Comparison of ENCODE assay signal across 15 mouse cellular contexts in the genomic region with DNA sequence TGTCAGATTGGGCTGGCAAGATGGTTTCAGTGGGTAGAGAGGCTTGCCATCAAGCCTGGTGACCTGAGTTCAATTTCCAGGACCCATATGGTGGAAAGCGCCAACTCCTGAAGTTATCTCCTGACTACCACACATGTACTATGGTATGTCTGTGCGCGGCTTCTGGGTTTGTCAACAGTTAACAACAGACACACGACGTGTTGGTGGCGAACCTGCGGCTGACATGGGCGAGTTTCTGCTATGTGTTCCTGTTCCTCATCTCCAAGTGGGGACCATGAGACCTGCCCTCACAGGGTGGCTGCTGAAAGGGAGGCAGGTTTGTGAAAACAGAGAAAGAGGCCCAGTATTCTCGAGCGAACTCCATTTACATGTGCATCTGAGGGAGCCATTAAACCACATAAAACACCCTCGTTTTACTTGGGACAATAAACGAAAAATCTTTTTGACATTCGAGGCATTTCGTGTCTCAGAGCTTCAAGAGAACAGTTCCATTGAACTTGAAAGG.
DNase-seq lines count a peak whose midpoint lies in the region; ATAC-seq and TF ChIP-seq lines count a peak whose summit lies in the region.
"Had no signal": no experiment of that assay in that cellular context is flagged by ENCODE, and none has a peak within 500 bp of the region (broad histone marks: within the 10 kb centered on the region; RNA-seq: fewer than 3 reads in every experiment).

No protein-coding gene starts in this region.

- H3K4me2 ChIP-seq in embryonic facial prominence, embryonic 12.5 days (replicated peaks): no peak overlapping the region
- H3K4me2 ChIP-seq in midbrain, embryonic 13.5 days (replicated peaks): no peak overlapping the region
- no peak overlapping the region for H3K4me2 ChIP-seq in midbrain, postnatal 0 days (ENCODE audit: low read depth, low read length, poor library complexity, severe bottlenecking)
- H3K4me2 ChIP-seq in neural tube, embryonic 14.5 days (ENCODE audit: low read depth, low read length): no peak overlapping the region
- H3K4me2 ChIP-seq: intestine, embryonic 15.5 days; stomach, embryonic 15.5 days had no signal

- ATAC-seq in embryonic facial prominence, embryonic 12.5 days (ENCODE audit: insufficient number of reproducible peaks, insufficient read depth, low FRiP score, low TSS enrichment): no peak
- ATAC-seq in midbrain, embryonic 13.5 days: peak; percentile 49; the same call in 1 of the 2 replicates
- ATAC-seq in midbrain, postnatal 0 days (ENCODE audit: low FRiP score): no peak
- peak; percentile 16; the same call in 1 of the 2 replicates for ATAC-seq in neural tube, embryonic 14.5 days (ENCODE audit: low read depth)
- ATAC-seq: activated CD4-positive, CD25-positive, alpha-beta regulatory T cell, adult 4 months; intestine, embryonic 15.5 days had no signal

- DNase-seq in embryonic facial prominence, embryonic 10.5 days (ENCODE audit: low spot score): no peak
- DNase-seq in midbrain, postnatal 0 days (ENCODE audit: low spot score): no peak
- DNase-seq in limb, embryonic 10.5 days (ENCODE audit: low spot score): no peak
- DNase-seq in spleen, adult 18-20 months: no peak
- no peak for DNase-seq in right cerebral cortex, postnatal 36 days (ENCODE audit: low spot score in 2 of 2)
- DNase-seq: kidney, postnatal 36 days; layer of hippocampus, postnatal 36 days; thymus, postnatal 14 days had no signal

- H3K36me3 ChIP-seq in embryonic facial prominence, embryonic 12.5 days: no peaks in the 10 kb centered on the region
- no peaks in the 10 kb centered on the region for H3K36me3 ChIP-seq in embryonic facial prominence, embryonic 10.5 days (replicated peaks)
- H3K36me3 ChIP-seq in midbrain, embryonic 13.5 days: no peaks in the 10 kb centered on the region
- H3K36me3 ChIP-seq in midbrain, postnatal 0 days (ENCODE audit: insufficient read depth, low read length): no peaks in the 10 kb centered on the region
- no peaks in the 10 kb centered on the region for H3K36me3 ChIP-seq in limb, embryonic 10.5 days
- H3K36me3 ChIP-seq in neural tube, embryonic 14.5 days (ENCODE audit: control insufficient read depth, insufficient read depth, low read length): no peaks in the 10 kb centered on the region
- H3K36me3 ChIP-seq: intestine, embryonic 15.5 days; stomach, embryonic 15.5 days had no signal

- peaks cover 31% of the 10 kb centered on the region for H3K4me1 ChIP-seq in embryonic facial prominence, embryonic 12.5 days
- peaks cover 28% of the 10 kb centered on the region for H3K4me1 ChIP-seq in embryonic facial prominence, embryonic 10.5 days
- H3K4me1 ChIP-seq in midbrain, embryonic 13.5 days (replicated peaks): peaks cover 22% of the 10 kb centered on the region
- peaks cover 4% of the 10 kb centered on the region; the same call in 1 of the 2 replicates for H3K4me1 ChIP-seq in midbrain, postnatal 0 days (ENCODE audit: insufficient read depth, low read length)
- H3K4me1 ChIP-seq in limb, embryonic 10.5 days: peaks cover 19% of the 10 kb centered on the region
- no peaks in the 10 kb centered on the region for H3K4me1 ChIP-seq in neural tube, embryonic 14.5 days (ENCODE audit: control insufficient read depth, insufficient read depth, low read length)

- WGBS in embryonic facial prominence, embryonic 12.5 days: 76% methylated on average over 14 of the region's 14 CpGs
- 89% methylated on average over 14 of the region's 14 CpGs for WGBS in embryonic facial prominence, embryonic 10.5 days
- 65% methylated on average over 14 of the region's 14 CpGs for WGBS in midbrain, embryonic 13.5 days
- WGBS in midbrain, postnatal 0 days: 63% methylated on average over 14 of the region's 14 CpGs
- WGBS in limb, embryonic 10.5 days: 91% methylated on average over 14 of the region's 14 CpGs
- 45% methylated on average over 14 of the region's 14 CpGs for WGBS in neural tube, embryonic 14.5 days

- H3K4me3 ChIP-seq in embryonic facial prominence, embryonic 12.5 days: no peak overlapping the region
- H3K4me3 ChIP-seq in embryonic facial prominence, embryonic 10.5 days: no peak overlapping the region
- H3K4me3 ChIP-seq in midbrain, embryonic 13.5 days (replicated peaks): no peak overlapping the region
- H3K4me3 ChIP-seq in midbrain, postnatal 0 days (ENCODE audit: low read depth, low read length): no peak overlapping the region
- no peak overlapping the region for H3K4me3 ChIP-seq in limb, embryonic 10.5 days
- no peak overlapping the region for H3K4me3 ChIP-seq in neural tube, embryonic 14.5 days (ENCODE audit: low read depth, low read length)
- H3K4me3 ChIP-seq: intestine, embryonic 15.5 days; stomach, embryonic 15.5 days had no signal

- peak overlapping the region; percentile 65; the same call in 1 of the 2 replicates for H3K27ac ChIP-seq in embryonic facial prominence, embryonic 12.5 days
- no peak overlapping the region for H3K27ac ChIP-seq in embryonic facial prominence, embryonic 10.5 days (replicated peaks)
- peak overlapping the region; percentile 67 for H3K27ac ChIP-seq in midbrain, embryonic 13.5 days
- no peak overlapping the region; the same call in 1 of the 2 replicates for H3K27ac ChIP-seq in midbrain, postnatal 0 days (ENCODE audit: low read depth, low read length)
- H3K27ac ChIP-seq in limb, embryonic 10.5 days: peak overlapping the region; percentile 6; the same call in 1 of the 2 replicates
- H3K27ac ChIP-seq in neural tube, embryonic 14.5 days (ENCODE audit: low read depth, low read length): peak overlapping the region; percentile 55; the same call in 1 of the 2 replicates
- H3K27ac ChIP-seq: intestine, embryonic 15.5 days; stomach, embryonic 15.5 days had no signal

- no peaks in the 10 kb centered on the region for H3K27me3 ChIP-seq in embryonic facial prominence, embryonic 12.5 days
- peaks cover 5% of the 10 kb centered on the region; the same call in 1 of the 2 replicates for H3K27me3 ChIP-seq in embryonic facial prominence, embryonic 10.5 days (replicated peaks; ENCODE audit: low read depth, poor library complexity, severe bottlenecking)
- H3K27me3 ChIP-seq in midbrain, embryonic 13.5 days: no peaks in the 10 kb centered on the region
- H3K27me3 ChIP-seq in midbrain, postnatal 0 days (ENCODE audit: insufficient read depth, low read length): no peaks in the 10 kb centered on the region
- H3K27me3 ChIP-seq in limb, embryonic 10.5 days (ENCODE audit: low read depth, poor library complexity, severe bottlenecking): 0 out of 2 replicates have a peak, but pooled peaks cover 5% of the 10 kb centered on the region
- no peaks in the 10 kb centered on the region for H3K27me3 ChIP-seq in neural tube, embryonic 14.5 days (ENCODE audit: control insufficient read depth, insufficient read depth, low read length)
- H3K27me3 ChIP-seq: CH12.LX; intestine, embryonic 15.5 days; stomach, embryonic 15.5 days had no signal

- no peak overlapping the region for H3K9ac ChIP-seq in embryonic facial prominence, embryonic 12.5 days
- no peak overlapping the region for H3K9ac ChIP-seq in midbrain, embryonic 13.5 days (replicated peaks)
- no peak overlapping the region for H3K9ac ChIP-seq in midbrain, postnatal 0 days (replicated peaks; ENCODE audit: low read length, poor library complexity, severe bottlenecking)
- no peak overlapping the region for H3K9ac ChIP-seq in neural tube, embryonic 14.5 days (replicated peaks; ENCODE audit: low read depth, low read length)
- H3K9ac ChIP-seq: intestine, embryonic 15.5 days; stomach, embryonic 15.5 days had no signal

- no peak for TF ChIP-seq CTCF in midbrain, postnatal 0 days (IDR thresholded peaks at IDR 0.05)

- H3K9me3 ChIP-seq in embryonic facial prominence, embryonic 12.5 days: no peaks in the 10 kb centered on the region
- no peaks in the 10 kb centered on the region for H3K9me3 ChIP-seq in embryonic facial prominence, embryonic 10.5 days
- no peaks in the 10 kb centered on the region for H3K9me3 ChIP-seq in midbrain, embryonic 13.5 days
- H3K9me3 ChIP-seq in midbrain, postnatal 0 days (ENCODE audit: low read length): no peaks in the 10 kb centered on the region
- no peaks in the 10 kb centered on the region for H3K9me3 ChIP-seq in limb, embryonic 10.5 days (replicated peaks)
- H3K9me3 ChIP-seq in neural tube, embryonic 14.5 days (ENCODE audit: control insufficient read depth, low read length): no peaks in the 10 kb centered on the region
- H3K9me3 ChIP-seq: intestine, embryonic 15.5 days; stomach, embryonic 15.5 days had no signal

Comparison
In these comparisons a context has a peak if more than half of its experiments do, and no peak if none do; other contexts are left out.
1. ATAC-seq: peak in midbrain, embryonic 13.5 days (single experiment) and neural tube, embryonic 14.5 days (single experiment); none in embryonic facial prominence, embryonic 12.5 days (single experiment) and midbrain, postnatal 0 days (single experiment).
2. H3K27ac ChIP-seq: peak in embryonic facial prominence, embryonic 12.5 days (single experiment), midbrain, embryonic 13.5 days (single experiment), limb, embryonic 10.5 days (single experiment) and neural tube, embryonic 14.5 days (single experiment); none in embryonic facial prominence, embryonic 10.5 days (single experiment) and midbrain, postnatal 0 days (single experiment).